Mouse (Mus musculus) ovary, postnatal 36 days (tissue): Measurements from ENCODE around the gene Stk33.
A peak's percentile ranks its signal among the peaks of the same experiment; 100 is the strongest.

Experiments
- DNase-seq: peaks from one replicate; pipeline ENCODE4 v3.0.0; 2022; ENCODE audit warnings: low spot score, mixed read lengths

Stk33 gene

GRCm38 (mm10) chr7:109357877-109358276 lies 81.0 kb downstream of the Stk33 start:
- DNase-seq, result no peak

DNA sequence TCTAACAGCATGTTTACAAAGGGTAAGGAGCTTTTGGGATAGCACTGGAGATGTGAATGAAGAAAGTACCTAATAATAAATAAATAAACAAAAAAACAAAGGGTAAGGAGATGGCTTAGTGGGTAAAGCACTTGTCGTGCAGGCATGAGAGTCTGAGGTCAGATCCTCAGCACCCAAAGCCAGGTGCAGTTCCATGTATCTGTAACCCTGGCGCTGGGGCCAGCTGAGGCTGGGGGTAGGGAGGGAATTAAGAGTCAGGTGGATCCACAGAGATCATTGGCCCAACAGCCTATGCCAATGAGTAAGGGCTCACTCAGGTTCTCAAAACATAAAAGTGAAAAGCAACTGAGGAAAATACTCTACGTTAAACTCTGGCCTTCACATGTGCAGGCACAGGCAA lies 91.6 kb downstream of the Stk33 start:
- DNase-seq, result no peak

DNA sequence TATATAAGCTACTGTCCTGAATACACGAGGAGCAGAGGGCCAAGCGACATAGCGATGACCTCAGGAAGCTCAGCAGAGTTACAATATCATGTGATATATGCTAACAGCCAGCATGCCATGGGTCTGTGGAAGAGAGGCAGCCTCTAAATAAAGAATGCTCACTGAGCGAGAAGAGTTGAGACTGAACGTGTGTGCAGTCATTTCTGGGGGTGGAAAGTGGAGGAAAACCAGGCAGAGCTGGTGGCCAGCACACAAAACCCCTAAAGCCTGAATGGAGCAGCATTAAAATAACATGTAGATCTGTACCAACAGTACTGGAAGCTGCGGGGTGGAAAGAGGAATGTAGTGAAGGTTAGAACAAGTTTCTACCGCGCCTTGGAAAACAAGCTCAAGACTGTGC lies 107.2 kb downstream of the Stk33 start:
- DNase-seq, result no peak

- no peak for DNase-seq
Observed at GRCm38 (mm10) chr7:109328772-109329171, 110.1 kb downstream of the Stk33 start.

GRCm38 (mm10) chr7:109326813-109327212 lies 112.1 kb downstream of the Stk33 start:
- no peak for DNase-seq

- DNase-seq, result no peak
Observed at GRCm38 (mm10) chr7:109325731-109326130, 113.2 kb downstream of the Stk33 start.

DNA sequence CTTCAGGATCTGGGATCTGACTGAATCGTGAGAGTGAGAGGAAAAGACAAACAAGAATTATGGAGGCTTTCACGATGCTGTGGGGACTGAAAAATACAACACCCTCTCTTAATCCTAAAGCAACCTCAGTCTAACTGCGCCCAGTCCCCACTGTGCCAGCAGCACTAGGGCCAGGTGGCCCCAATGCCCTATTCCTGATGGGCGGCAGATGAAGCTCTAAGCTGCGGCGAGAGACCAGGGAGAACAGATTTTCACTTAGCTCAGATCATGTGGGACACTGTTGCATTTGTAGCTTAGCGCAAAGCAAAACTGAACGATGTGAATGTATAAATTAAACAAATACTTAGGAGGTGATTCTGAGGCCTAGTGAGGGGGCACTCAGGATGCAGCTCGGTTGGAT lies 113.7 kb downstream of the Stk33 start:
- no peak for DNase-seq

DNA sequence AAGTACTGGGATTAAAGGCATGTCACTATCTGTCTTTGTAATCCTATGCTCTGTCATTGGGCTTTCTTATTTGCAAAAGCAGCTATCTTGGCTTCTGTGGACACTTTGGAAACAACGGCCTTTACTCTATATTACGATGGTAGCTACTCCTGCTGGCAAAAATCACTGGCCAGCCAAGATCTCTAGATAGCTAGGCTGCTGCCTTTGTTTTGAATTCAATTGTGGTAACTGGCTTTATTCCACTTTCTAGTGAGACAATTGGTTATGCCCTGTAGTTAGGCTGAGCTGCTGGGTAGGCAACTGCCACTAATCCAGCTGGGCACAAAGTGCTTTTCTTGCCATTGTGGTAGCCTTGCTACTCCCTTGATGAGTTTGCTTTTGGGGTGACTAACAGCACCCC lies 129.4 kb downstream of the Stk33 start:
- no peak for DNase-seq

DNA sequence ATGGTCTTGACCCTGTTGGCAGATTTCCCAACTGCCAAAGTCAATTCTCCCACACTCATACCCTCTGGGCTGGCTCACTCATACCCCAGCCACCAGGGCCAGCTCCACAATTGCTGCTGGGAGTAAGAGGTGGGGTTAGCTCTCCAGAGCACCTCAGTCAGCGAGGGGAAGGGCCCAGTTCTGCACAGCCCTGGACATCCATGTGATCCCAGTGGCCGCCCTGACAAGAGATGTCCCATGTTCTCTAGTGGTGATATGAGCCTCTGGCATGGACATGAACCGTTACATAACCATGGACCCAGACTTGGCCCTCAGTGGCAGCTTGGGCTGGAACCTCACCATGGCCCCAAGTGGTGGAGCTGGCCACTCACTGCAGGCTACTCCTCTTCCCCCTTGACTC lies 143.1 kb downstream of the Stk33 start:
- no peak for DNase-seq

DNA sequence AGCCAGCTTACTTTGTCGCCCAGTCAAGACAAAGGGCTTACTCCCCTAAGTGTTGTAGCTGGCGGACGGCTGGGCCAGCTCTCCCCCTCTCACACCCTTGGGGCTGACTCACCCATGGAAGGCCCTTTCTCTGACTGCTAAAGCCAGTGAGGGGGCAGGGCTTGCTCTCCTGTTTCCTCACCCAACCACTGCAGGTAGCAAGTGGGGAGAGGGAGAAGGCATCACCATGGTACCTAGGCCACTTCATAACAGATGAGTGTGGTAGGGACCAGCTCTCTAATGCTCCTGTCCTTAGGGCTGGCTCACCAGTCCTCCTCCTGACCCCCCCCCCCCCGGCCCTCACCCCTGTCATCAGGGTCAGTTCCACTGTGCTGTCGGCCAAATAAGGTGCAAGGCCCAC lies 143.5 kb downstream of the Stk33 start:
- no peak for DNase-seq

DNA sequence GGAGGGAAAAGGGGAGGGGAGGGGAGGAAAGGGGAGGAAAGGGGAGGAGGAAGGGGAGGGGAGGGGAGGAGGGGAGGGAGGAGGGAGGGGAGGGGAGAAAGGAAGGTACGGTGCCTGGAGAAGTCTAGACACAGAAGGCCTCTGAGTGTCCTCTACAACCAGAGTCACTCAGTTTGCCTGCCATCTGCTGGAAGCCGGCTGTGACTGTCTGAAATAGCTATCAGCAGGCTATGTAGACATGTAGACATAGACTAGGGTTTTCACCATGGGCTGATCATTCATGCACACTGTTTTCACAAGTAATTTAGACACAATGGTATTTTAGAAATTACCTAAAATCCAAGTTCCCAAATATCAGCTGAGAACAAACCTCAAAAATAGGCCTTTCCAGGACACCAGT lies 148.4 kb downstream of the Stk33 start:
- no peak for DNase-seq

DNA sequence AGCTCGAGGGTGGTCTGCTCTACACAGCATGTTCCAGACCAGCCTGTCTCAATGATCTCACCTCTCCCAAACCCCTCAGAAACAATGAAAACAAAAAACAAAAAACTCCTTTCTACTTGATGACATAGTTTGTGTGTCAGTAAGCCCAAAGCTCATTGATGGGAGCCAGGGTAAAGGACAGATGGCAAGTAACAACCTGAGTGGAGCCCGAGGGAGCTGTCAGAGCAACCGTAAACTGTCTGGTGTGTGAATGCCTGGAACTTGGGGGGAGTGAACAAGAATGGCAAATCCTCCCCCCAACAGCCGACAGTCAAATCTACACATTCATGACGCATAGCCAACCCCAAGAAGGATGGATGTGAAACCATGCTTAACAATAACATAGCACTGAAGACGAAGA lies 149.8 kb downstream of the Stk33 start:
- no peak for DNase-seq

- DNase-seq, result no peak
Observed at GRCm38 (mm10) chr7:109282106-109282505, 156.8 kb downstream of the Stk33 start.

- peak; percentile 50 for DNase-seq
Observed at GRCm38 (mm10) chr7:109276622-109277021, 162.3 kb downstream of the Stk33 start.

DNA sequence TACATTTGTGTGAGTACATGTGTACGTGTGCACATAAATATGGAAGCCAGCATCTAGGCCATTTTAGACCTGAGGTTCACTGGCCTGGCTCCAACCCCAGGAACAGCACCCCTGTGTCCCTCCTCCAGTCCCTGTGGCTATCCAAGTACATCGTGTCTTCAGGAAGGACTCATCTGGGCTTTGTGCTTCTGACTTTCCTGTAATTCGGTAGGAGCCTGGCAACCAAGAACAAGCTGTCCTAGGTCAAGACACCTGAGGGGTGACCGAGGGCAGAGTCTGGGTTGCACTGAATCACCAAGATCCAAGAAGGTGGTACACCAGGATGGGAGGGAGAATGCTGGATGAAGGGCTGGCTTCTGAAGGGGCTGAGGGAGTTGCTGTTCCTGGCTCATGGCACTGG lies 163.0 kb downstream of the Stk33 start:
- no peak for DNase-seq

- DNase-seq, result no peak
Observed at GRCm38 (mm10) chr7:109275151-109275550, 163.7 kb downstream of the Stk33 start.

GRCm38 (mm10) chr7:109274289-109274688 lies 164.6 kb downstream of the Stk33 start:
- no peak for DNase-seq

GRCm38 (mm10) chr7:109269046-109269445 lies 169.8 kb downstream of the Stk33 start:
- peak; percentile 64 for DNase-seq

GRCm38 (mm10) chr7:109267370-109267769 lies 171.5 kb downstream of the Stk33 start:
- no peak for DNase-seq

- DNase-seq, result no peak
Observed at GRCm38 (mm10) chr7:109266181-109266580, 172.7 kb downstream of the Stk33 start.

DNA sequence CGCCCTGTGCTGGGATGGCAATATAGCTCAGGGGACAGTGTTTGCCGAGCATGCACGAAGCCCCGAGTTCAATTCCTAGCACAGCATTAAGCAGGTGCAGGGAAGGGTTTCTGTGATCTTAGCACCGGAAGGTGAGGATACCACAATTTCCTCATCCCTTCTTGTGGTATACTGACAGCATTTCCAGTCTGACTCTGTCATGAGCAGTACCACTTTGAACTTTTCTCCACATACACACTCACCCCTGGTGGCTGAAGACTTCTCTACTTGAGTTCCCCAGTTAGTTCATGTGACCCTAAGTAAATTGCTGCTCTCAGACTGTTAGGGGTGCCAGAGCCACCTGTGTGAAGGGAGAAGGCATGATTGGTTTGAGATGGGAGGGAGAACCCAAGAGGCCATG lies 173.3 kb downstream of the Stk33 start:
- no peak for DNase-seq

DNA sequence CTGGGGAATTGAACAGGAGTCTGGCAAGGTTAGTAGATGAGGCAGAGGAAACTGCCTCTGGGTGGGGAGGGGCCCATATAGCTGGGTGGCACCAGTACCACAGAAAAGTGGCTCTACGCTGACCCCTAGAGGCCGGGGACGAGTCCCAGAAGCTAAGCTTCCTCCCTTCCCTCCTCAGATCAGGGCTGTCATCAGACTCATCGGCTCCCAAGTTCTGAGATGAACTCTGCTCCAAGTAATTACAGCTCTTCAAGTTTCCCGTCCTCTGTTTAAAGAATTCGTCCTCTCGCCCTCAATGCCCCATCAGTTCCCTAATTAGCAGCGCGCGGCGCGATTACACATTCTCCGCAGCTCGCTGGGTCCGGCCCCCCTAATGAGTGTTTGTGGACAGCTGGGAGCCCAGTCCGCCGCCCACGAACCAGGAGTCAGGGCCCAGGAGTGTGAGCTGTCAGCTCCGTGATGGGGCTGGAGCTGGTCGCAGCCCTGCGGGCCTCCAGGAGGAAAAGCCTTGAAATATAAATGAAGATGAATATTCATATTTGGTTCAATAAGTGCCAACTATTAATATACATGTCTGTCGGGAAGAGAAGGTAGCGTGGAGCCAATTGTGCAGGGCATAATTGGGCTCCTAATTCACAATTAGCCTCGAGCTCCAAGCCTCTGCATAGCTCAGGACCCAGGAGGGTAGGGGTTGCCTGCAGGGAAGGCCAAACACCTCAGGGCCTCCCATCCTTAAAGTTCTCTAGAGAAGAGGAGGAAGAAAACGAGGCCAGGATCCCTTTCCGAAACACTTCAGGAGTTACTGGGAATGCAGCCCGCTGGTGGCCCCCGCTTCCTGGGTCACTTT lies 183.2 kb downstream of the Stk33 start:
- peak; percentile 61 for DNase-seq

DNA sequence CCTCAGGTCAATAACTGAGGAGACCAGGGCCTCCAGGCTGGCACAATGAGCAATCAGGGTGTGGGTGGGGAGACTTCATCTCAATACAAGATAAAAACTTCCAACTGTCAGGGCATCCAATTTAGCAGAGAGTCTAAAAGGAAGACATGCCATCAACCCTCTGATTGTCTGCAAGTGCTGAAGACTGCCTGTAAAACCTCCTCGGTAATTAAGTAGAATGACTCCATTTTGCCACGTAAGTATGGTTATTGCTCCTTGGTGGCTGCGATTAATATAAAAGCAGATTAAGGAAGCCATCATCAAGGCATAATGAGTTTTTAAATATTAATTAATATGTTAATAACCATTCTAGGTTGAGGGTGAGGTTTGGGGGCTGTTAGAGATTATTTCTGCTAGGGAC lies 187.5 kb downstream of the Stk33 start:
- DNase-seq, result no peak

DNA sequence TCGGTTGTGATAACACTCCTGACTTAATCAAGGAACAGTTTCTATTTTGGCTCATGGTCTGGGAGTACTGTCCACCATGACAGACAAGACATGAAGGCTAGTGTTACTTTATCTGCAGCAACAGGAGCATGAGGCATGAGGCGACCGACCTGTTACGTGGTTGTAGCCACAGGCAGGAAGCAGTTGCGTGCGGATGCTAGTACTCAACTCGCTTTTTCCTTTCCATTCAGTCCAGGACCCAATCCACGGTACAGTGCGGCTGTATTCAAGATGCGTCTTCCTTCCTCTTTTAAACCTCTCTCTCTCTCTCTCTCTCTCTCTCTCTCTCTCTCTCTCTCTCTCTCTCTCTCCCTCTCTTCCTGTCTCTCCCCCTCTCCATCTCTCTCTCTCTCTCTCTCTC lies 194.1 kb downstream of the Stk33 start:
- DNase-seq, result no peak
